Mouse (Mus musculus): ENCODE measurements around the gene Nanos1. TPM values are rescaled to one million over a fixed set of nuclear protein-coding genes. Genes with fewer than 3 reads are reported as not detected.

The Nanos1 gene
- total RNA-seq (2012; rRNA removed) (1.3 and 1.7 TPM in 2 replicates), total RNA-seq (2014; rRNA removed) (3.1 and 3.2 TPM in 2 replicates), polyA plus RNA-seq (2012; ENCODE audit: insufficient read length, low read depth) (0.91 and 1.2 TPM in 2 replicates)

DNA sequence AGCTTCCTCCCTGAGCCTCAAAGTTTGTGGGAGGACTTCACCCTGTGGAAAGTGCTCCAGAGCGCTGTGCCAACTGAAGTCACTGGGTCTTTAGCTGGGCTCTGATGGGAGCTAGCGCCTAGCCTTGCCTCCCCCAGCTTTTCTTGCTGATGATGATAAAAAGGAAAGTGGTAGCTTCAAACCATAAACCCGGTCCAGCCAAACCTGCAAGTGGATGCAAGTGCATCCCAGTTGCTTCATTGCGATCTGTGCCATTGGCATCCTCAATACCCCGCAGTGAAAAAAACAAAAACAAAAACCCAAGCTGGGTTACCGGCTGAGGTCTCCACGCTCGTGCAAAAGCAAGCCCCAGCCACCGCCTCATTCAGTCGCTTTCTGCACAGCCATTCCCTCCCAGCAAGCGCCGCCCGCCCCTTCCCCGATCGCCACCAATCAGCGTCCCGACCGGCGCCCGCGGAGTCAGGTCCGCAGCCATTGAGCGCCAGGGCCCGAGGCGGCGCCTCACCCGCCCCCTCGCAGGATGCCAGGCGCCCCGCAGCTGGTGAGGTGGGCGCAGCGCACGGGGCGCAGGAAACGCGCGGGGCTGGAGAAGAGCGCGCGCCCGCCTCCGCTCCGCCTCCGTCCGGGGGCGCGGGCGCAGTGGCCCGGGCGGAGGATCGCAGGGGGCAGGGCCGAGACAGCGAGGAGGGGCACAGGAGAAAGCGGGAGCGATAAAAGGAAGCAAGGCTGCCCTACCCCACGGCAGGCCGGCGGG is at the start of gene Nanos1:
Nanos1 (plus strand) TSS at position 550 of the 754 bp plus-strand sequence.
- Histone ChIP-seq H3K9ac (ENCODE audit: insufficient read depth, low read depth) (peak within 1 kb of the TSS; percentile 14; the same call in 1 of the 2 replicates), H3K9me3 (replicated peaks; ENCODE audit: low read length) (no peaks in the 10 kb centered on the region), H3K4me3 (replicated peaks in 1 of 3; ENCODE audit: low read depth in 2 of 3, low read length in 2 of 3, poor library complexity in 1 of 3) (peak within 1 kb of the TSS; percentile 49 to 74 (median 62)), H3K27ac (ENCODE audit: insufficient read depth, low read depth) (no peak within 1 kb of the TSS), H3K36me3 (replicated peaks in 1 of 2; ENCODE audit: control insufficient read depth in 1 of 2, insufficient read depth in 1 of 2, low read length in 1 of 2) (peaks cover 4 to 19% of the 10 kb centered on the region in 2 experiments), H3K4me2 (ENCODE audit: insufficient read depth, low read depth, poor library complexity, severe bottlenecking) (peak within 1 kb of the TSS; percentile 75), H3K4me1 (ENCODE audit: control insufficient read depth in 1 of 2, insufficient read depth in 2 of 2) (peaks cover 0 to 16% of the 10 kb centered on the region in 2 experiments; a peak in 2 of 4 replicates), H3K79me2 (replicated peaks; ENCODE audit: control insufficient read depth, extremely low read depth, insufficient read depth, poor library complexity, severe bottlenecking) (no peaks in the 10 kb centered on the region), H3K27me3 (replicated peaks) (peaks cover 6% of the 10 kb centered on the region)
- TF ChIP-seq JUND (conservative IDR thresholded peaks at IDR 0.05; ENCODE audit: low read depth, low read length) (no peak), ZMIZ1 (IDR thresholded peaks at IDR 0.05; ENCODE audit: low read depth, low read length) (peak; percentile 41), MXI1 (IDR thresholded peaks at IDR 0.05; ENCODE audit: low read depth, low read length) (peak; percentile 20; the same call in 1 of the 2 replicates), EP300 (IDR thresholded peaks at IDR 0.05; ENCODE audit: low read length) (no peak), KAT2A (IDR thresholded peaks at IDR 0.05; ENCODE audit: insufficient replicate concordance, low read length) (no peak), PAX5 (IDR thresholded peaks at IDR 0.05; ENCODE audit: low read length) (no peak), NRF1 (IDR thresholded peaks at IDR 0.05; ENCODE audit: low read depth, low read length) (peak; percentile 20; the same call in 1 of the 2 replicates), POLR2AphosphoS2 (IDR thresholded peaks at IDR 0.05; ENCODE audit: low read depth, low read length) (no peak), POLR2A (IDR thresholded peaks at IDR 0.05; ENCODE audit: low read depth, low read length) (peak; percentile 46; the same call in 1 of the 2 replicates), BHLHE40 (IDR thresholded peaks at IDR 0.05; ENCODE audit: low read depth, low read length) (0 out of 2 replicates have a peak, but pooled peaks have one; percentile 17), MAX (IDR thresholded peaks at IDR 0.05; ENCODE audit: low read length) (no peak), E2F4 (IDR thresholded peaks at IDR 0.05; ENCODE audit: insufficient replicate concordance, low read depth, low read length) (no peak), ZKSCAN1 (IDR thresholded peaks at IDR 0.05; ENCODE audit: borderline replicate concordance, low read depth, low read length) (no peak), MAFK (IDR thresholded peaks at IDR 0.05; ENCODE audit: insufficient replicate concordance, low read length) (no peak), ZNF384 (IDR thresholded peaks at IDR 0.05; ENCODE audit: low read depth, low read length) (no peak)
- DNase-seq (ENCODE audit: extremely low read depth) = peak; percentile 79
- in situ Hi-C loops (cut with MboI; ENCODE audit: low pct_ligation_motif_present, low pct_unique_long_range_greater_than_20kb, low sequenced_read_pairs) (no loop called here), dilution Hi-C loops (cut with MboI; ENCODE audit: extremely low pct_ligation_motif_present, extremely low pct_unique_long_range_greater_than_20kb, low sequenced_read_pairs) (no loop called here)

DNA sequence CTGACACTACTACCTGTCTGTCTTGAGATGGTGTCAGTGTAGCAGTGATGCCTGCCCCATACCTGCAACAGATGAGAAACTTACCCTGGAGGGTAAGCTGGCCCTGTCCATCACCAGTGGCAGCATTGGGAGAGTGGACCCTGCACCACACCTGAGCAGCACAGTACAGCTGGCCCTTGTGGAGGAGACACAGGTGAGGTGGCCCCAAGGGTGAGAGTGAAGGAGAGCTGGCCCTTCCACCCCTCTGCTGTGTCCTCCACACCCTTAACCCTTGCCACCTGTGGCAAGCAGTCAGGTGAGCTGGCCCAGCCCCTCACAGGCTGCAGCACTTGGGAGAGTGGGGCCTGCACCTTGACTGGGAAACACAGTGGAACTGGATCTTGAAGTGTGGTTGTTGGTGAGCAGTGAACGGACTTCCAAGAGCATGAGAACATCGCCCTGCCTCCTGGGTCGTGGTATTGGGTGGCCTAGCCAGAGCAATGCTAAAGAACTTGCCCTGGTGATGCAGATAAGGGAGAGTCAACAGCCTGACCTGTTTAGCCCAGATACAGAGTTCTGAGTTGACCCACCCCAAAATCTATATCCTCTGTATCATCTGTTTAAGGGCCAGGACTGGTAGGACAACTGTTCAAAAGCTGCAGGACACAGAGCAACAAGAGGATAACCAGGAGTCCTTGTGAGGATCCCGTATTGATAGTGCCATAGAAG is 46.4 kb upstream of the Nanos1 start:
- dilution Hi-C loops (cut with MboI; ENCODE audit: extremely low pct_ligation_motif_present, extremely low pct_unique_long_range_greater_than_20kb, low sequenced_read_pairs) (no loop called here), in situ Hi-C loops (cut with MboI; ENCODE audit: low pct_ligation_motif_present, low pct_unique_long_range_greater_than_20kb, low sequenced_read_pairs) (loop anchor here (25.0 kb wide), 1 partner anchor 97 kb away; no protein-coding TSS in a partner anchor)
- no peak for TF ChIP-seq MAFK (IDR thresholded peaks at IDR 0.05; ENCODE audit: insufficient replicate concordance, low read length)
- no peak overlapping the region for H3K4me3 ChIP-seq (replicated peaks in 1 of 3; ENCODE audit: low read depth in 2 of 3, low read length in 2 of 3, poor library complexity in 1 of 3)
- no peak for DNase-seq (ENCODE audit: extremely low read depth)
- H3K4me2 ChIP-seq (ENCODE audit: insufficient read depth, low read depth, poor library complexity, severe bottlenecking) = no peak overlapping the region
- H3K9me3 ChIP-seq (replicated peaks; ENCODE audit: low read length) = no peaks in the 10 kb centered on the region
- H3K27ac ChIP-seq (ENCODE audit: insufficient read depth, low read depth) = no peak overlapping the region
- no peak overlapping the region for H3K9ac ChIP-seq (ENCODE audit: insufficient read depth, low read depth)
- peaks cover 5% of the 10 kb centered on the region for H3K27me3 ChIP-seq (replicated peaks)
- H3K79me2 ChIP-seq (replicated peaks; ENCODE audit: control insufficient read depth, extremely low read depth, insufficient read depth, poor library complexity, severe bottlenecking) = no peaks in the 10 kb centered on the region
- H3K36me3 ChIP-seq (replicated peaks in 1 of 2; ENCODE audit: control insufficient read depth in 1 of 2, insufficient read depth in 1 of 2, low read length in 1 of 2) = no peaks in the 10 kb centered on the region
- H3K4me1 ChIP-seq (ENCODE audit: control insufficient read depth in 1 of 2, insufficient read depth in 2 of 2) = peaks cover 6 to 10% of the 10 kb centered on the region in 2 experiments; a peak in 2 of 4 replicates

All from CH12.LX (cell line).